Mouse (Mus musculus): Measurements from ENCODE around the gene Col20a1. TPM values are rescaled to one million over a fixed set of nuclear protein-coding genes. Genes with fewer than 3 reads are reported as not detected.

The Col20a1 gene
- polyA plus RNA-seq, 1 experiment from 2014 or later = 1.2 TPM

DNA sequence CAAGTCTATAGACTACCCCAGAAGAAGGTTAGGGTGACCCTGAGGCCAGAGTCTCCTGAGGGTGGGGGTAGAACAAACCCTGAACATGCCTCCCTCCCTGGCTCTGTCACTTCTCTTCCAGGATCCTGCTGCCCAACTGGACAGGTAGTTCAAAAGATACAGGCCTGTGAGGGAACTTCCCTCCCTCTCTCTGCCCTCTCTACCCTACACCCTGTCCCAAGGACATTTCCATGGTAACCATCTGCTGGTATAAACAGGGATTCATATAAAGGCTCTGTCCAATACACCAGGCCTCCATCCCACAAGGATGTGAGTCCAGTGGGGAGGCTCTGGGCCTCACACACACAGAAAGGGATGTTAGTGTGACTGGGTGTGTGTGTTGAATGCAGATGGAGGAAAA lies 56.0 kb downstream of the Col20a1 start:
- no peak overlapping the region for H3K4me3 ChIP-seq
- no peaks in the 10 kb centered on the region for H3K9me3 ChIP-seq
- no peak overlapping the region for H3K27ac ChIP-seq
- peaks cover 55% of the 10 kb centered on the region for H3K27me3 ChIP-seq
- H3K9ac ChIP-seq = no peak overlapping the region
- H3K4me2 ChIP-seq = no peak overlapping the region
- peaks cover 22% of the 10 kb centered on the region for H3K4me1 ChIP-seq
- ATAC-seq (ENCODE audit: insufficient number of reproducible peaks, low FRiP score, low TSS enrichment, low read depth) = no peak
- no peaks in the 10 kb centered on the region for H3K36me3 ChIP-seq

DNA sequence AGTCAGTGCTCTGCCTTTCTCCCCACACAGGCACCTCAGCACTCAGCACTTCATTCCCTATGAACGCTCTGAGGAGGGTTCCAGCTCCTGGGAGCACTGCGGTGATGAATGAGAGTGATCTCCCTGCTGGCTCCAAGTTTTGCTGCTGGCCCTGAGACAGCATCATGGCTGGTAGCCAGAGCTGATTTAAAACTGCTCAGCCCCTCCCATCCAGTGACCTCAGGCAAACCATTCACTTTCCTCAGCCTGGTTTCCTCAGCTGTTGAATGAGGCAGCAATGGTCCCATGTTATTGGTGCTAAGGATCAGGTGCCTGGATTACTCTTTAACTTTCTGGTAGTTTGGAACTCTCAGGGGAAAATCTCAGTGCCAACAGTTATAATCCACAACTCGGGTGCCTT lies 57.1 kb downstream of the Col20a1 start, which contains the start of gene Chrna4:
Gene Chrna4, minus strand, starts transcription at position 110 of the 400 bp plus-strand sequence.
- Histone ChIP-seq H3K4me2 (no peak within 1 kb of the TSS), H3K27ac (no peak within 1 kb of the TSS), H3K9ac (no peak within 1 kb of the TSS), H3K4me1 (peaks cover 17% of the 10 kb centered on the region), H3K4me3 (no peak within 1 kb of the TSS), H3K36me3 (no peaks in the 10 kb centered on the region), H3K27me3 (peaks cover 48% of the 10 kb centered on the region), H3K9me3 (no peaks in the 10 kb centered on the region)
- 49% methylated on average over 3 of the region's 3 CpGs for WGBS
- no peak for ATAC-seq (ENCODE audit: insufficient number of reproducible peaks, low FRiP score, low TSS enrichment, low read depth)

DNA sequence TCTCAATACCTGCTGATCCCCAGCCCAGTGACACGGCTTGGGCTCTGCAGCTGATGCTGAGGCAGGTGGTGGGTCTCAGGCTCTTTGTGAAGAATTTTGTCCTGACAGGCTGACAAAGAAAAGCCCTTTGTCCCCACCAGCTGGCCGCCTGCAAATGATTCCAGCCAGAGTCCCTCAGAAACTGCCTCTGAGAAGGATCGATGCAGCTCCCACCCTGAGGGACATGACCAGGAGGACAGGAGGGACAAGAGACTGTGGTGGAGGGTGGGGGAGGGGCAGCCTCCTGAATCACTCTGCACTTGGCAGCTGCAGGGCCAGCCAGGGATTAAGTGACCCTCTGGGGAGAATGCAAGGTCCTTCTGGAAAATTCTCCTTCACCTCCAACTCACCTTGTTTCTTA lies 57.7 kb downstream of the Col20a1 start:
- no peak for ATAC-seq (ENCODE audit: insufficient number of reproducible peaks, low FRiP score, low TSS enrichment, low read depth)
- Histone ChIP-seq H3K4me2 (no peak overlapping the region), H3K27me3 (peaks cover 42% of the 10 kb centered on the region), H3K9ac (no peak overlapping the region), H3K27ac (no peak overlapping the region), H3K36me3 (no peaks in the 10 kb centered on the region), H3K4me1 (peaks cover 11% of the 10 kb centered on the region), H3K9me3 (no peaks in the 10 kb centered on the region), H3K4me3 (no peak overlapping the region)
- 22% methylated on average over 3 of the region's 3 CpGs for WGBS

DNA sequence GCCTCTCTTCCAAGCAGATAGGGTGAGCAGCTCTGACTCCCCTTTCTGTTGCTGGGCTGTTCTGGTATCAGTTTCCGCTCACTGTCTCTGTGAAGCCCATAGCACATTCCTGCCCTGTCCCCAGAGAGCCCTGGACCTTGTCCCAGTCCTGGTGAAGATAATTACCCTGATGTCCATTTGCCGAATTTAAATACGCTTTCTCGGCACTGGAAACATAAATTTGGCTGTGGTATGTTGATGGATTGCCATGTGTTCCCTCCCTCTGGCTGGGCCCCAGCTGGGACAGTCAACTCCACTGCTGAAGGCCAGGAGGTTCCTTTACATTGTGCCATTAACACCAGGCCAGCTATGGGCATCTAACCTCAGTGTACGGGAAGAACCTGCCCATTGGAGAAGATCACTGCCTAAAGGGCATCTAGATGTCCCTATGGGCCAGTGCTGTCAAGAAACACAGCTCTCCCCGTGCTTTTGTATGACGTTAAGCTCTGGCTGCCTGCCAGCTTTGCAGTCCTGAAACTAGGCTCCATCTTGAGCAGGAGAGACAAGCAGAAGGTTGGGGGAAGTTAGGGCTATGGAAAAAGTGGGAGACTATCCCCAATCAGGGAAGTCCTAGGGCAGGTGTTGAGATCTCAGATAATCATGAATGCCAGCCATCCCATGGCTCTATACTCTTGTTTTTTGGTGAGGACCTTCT lies 62.1 kb downstream of the Col20a1 start:
- 46% methylated on average over 7 of the region's 7 CpGs for WGBS
- Histone ChIP-seq H3K9ac (no peak overlapping the region), H3K27ac (no peak overlapping the region), H3K4me2 (no peak overlapping the region), H3K9me3 (no peaks in the 10 kb centered on the region), H3K4me3 (no peak overlapping the region), H3K36me3 (no peaks in the 10 kb centered on the region), H3K27me3 (peaks cover 13% of the 10 kb centered on the region; the same call in 1 of the 2 replicates), H3K4me1 (peaks cover 3% of the 10 kb centered on the region; the same call in 1 of the 2 replicates)
- no peak for ATAC-seq (ENCODE audit: insufficient number of reproducible peaks, low FRiP score, low TSS enrichment, low read depth)

DNA sequence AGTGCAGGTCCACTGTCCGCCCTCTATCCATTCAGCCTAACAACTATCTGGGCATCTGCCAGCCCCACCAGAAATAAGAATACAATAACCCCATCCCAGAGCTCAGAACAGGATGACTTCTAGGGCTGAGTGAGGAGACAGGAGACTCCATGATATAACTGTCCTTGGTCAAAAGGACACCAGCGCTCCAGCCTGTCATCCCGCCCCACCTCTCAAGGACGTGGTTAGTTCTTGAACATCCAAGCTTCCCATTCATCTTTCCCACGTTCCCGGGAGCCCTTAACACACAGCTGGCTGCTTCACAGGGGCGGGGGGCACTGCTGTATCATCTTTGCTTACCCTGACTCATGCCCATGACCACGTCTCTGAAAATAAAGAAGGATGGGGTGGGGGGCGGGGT lies 62.7 kb downstream of the Col20a1 start:
- no peak overlapping the region for H3K4me2 ChIP-seq
- no peak overlapping the region for H3K4me3 ChIP-seq
- H3K27me3 ChIP-seq = peaks cover 13% of the 10 kb centered on the region; the same call in 1 of the 2 replicates
- H3K9me3 ChIP-seq = no peaks in the 10 kb centered on the region
- no peaks in the 10 kb centered on the region for H3K36me3 ChIP-seq
- no peak overlapping the region for H3K9ac ChIP-seq
- no peak for ATAC-seq (ENCODE audit: insufficient number of reproducible peaks, low FRiP score, low TSS enrichment, low read depth)
- WGBS = 82% methylated on average over 9 of the region's 9 CpGs
- no peak overlapping the region for H3K27ac ChIP-seq
- H3K4me1 ChIP-seq = peaks cover 2% of the 10 kb centered on the region; the same call in 1 of the 2 replicates

DNA sequence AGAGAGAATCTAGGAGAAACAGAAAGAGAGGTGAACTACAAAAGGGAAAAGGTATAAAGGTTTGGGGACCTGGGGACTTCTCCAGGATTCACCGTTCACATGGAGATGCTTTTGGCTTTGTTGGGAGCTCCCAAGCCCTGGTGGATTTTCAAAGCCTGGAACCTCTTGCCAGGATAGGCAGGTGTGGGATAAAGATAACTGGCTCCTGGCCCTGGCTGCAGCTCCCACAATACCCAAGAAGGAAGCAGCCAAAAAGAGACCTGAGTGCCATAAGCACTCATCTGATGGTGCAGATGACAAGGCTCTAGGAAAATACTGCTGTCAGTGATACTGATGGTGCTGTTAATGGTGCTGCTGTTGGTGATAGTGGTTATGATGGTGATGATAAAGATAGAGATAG lies 65.8 kb downstream of the Col20a1 start:
- no peak overlapping the region for H3K4me2 ChIP-seq
- H3K4me1 ChIP-seq = peaks cover 2% of the 10 kb centered on the region; the same call in 1 of the 2 replicates
- H3K27me3 ChIP-seq = peaks cover 13% of the 10 kb centered on the region; the same call in 1 of the 2 replicates
- no peak overlapping the region for H3K4me3 ChIP-seq
- no peak for ATAC-seq (ENCODE audit: insufficient number of reproducible peaks, low FRiP score, low TSS enrichment, low read depth)
- H3K27ac ChIP-seq = no peak overlapping the region
- no peaks in the 10 kb centered on the region for H3K36me3 ChIP-seq
- WGBS = 84% methylated on average over 1 of the region's 1 CpGs
- no peaks in the 10 kb centered on the region for H3K9me3 ChIP-seq
- H3K9ac ChIP-seq = no peak overlapping the region

DNA sequence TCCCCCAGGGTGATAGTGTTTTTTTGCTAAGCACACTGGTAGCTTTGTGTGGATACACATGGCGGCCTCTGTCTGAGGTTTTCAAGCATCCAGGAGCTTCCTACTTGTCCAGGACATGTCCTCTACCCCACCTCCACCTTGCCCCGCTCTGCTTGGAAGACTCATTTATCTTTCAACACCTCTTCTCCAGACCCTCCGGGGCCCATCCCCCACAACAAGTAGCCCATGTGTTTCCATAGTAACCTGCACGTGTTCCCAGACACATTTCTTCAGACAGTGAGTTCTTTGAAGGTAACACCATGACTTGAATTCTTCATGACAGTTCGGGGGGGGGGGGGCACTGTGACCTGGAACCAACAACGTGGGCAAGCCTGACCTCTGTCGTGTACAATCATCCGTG lies 71.0 kb downstream of the Col20a1 start:
- WGBS = 23% methylated on average over 8 of the region's 8 CpGs
- no peak for ATAC-seq (ENCODE audit: insufficient number of reproducible peaks, low FRiP score, low TSS enrichment, low read depth)
- Histone ChIP-seq H3K4me2 (no peak overlapping the region), H3K4me1 (no peaks in the 10 kb centered on the region), H3K9me3 (no peaks in the 10 kb centered on the region), H3K4me3 (no peak overlapping the region), H3K36me3 (no peaks in the 10 kb centered on the region), H3K9ac (no peak overlapping the region), H3K27ac (no peak overlapping the region), H3K27me3 (peaks cover 13% of the 10 kb centered on the region; the same call in 1 of the 2 replicates)

DNA sequence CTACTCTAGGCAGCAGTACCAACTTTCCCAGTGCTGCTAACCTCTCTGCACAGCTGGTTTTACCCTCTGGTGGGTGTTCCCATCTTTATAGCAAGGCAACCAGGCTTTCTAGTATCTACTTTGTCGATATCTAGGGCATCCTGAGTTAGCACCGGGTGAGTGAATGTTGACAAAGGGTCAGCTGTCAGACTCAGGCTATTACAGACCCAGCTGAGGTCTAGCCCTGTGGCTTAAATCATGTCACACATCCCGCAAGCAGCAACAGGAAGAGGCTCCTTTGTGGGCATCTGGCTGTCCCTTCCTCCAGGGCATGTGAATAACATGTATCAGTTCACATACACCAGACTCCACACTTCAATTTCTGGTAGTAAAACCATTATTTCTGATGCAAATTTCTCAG lies 71.9 kb downstream of the Col20a1 start:
- Histone ChIP-seq H3K9ac (no peak overlapping the region), H3K4me3 (no peak overlapping the region), H3K27me3 (peaks cover 13% of the 10 kb centered on the region; the same call in 1 of the 2 replicates), H3K9me3 (no peaks in the 10 kb centered on the region), H3K4me1 (no peaks in the 10 kb centered on the region), H3K27ac (no peak overlapping the region), H3K36me3 (no peaks in the 10 kb centered on the region), H3K4me2 (no peak overlapping the region)
- WGBS = 33% methylated on average over 3 of the region's 3 CpGs
- ATAC-seq (ENCODE audit: insufficient number of reproducible peaks, low FRiP score, low TSS enrichment, low read depth) = no peak

DNA sequence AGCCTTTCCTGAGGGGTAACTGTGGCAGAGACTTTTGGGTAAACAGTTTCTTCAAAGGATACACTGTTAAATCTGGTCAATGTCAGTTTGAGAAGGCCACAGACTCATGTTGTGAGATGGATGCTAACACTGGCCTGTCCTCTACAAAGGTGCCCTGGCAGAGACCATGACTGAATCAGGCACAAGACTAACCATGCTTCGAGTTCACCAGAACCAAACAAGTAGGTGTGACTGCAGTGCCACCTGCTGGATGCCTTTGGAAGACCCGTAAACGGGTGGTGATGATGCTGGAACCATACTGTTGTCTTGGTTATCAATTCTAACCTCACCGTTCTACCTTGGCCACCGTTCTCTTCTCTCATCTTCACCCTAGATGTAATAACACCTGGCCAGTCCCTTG lies 73.8 kb downstream of the Col20a1 start:
- Histone ChIP-seq H3K4me2 (no peak overlapping the region), H3K36me3 (no peaks in the 10 kb centered on the region), H3K27ac (no peak overlapping the region), H3K27me3 (peaks cover 13% of the 10 kb centered on the region; the same call in 1 of the 2 replicates), H3K9me3 (no peaks in the 10 kb centered on the region), H3K4me3 (no peak overlapping the region), H3K4me1 (no peaks in the 10 kb centered on the region), H3K9ac (no peak overlapping the region)
- no peak for ATAC-seq (ENCODE audit: insufficient number of reproducible peaks, low FRiP score, low TSS enrichment, low read depth)
- 21% methylated on average over 5 of the region's 5 CpGs for WGBS

DNA sequence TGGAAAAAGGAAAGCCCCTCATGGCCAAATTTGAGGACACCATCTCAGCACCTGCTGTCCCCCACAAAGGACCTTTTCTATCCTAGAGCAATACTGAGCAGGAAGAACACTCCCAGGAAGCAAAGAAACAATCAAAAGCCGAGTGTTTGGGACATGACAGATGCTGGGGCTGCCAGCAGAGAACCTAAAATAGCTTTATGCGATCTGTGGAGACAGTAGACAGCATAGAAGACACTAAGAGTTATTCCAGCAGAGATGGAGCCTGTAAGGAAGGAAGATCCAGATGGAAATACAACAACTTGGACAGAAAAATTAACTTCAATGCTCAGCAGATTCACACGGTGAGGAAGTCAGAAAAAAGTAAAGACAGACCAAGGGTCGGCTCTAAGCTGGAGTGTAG lies 79.5 kb downstream of the Col20a1 start:
- H3K9ac ChIP-seq = no peak overlapping the region
- H3K36me3 ChIP-seq = no peaks in the 10 kb centered on the region
- no peak overlapping the region for H3K4me3 ChIP-seq
- no peak for ATAC-seq (ENCODE audit: insufficient number of reproducible peaks, low FRiP score, low TSS enrichment, low read depth)
- no peak overlapping the region for H3K27ac ChIP-seq
- no peaks in the 10 kb centered on the region for H3K9me3 ChIP-seq
- 57% methylated on average over 4 of the region's 4 CpGs for WGBS
- H3K4me1 ChIP-seq = no peaks in the 10 kb centered on the region
- H3K4me2 ChIP-seq = no peak overlapping the region
- H3K27me3 ChIP-seq = peaks cover 7% of the 10 kb centered on the region; the same call in 1 of the 2 replicates
